Mouse (Mus musculus) ES-E14 (cell line): ENCODE results near the gene Gpx7. TPM values are rescaled to one million over a fixed set of nuclear protein-coding genes. Genes with fewer than 3 reads are reported as not detected.

ENCODE experiments used
- DNase-seq: peaks from one replicate; pipeline ENCODE4 v3.0.0-alpha.2; 2013; ENCODE audit warnings: low read depth, low spot score
- H3K27ac ChIP-seq: 2 replicates; pipeline ENCODE4 v1.5.1; 2012; ENCODE audit warnings: low read depth, mild to moderate bottlenecking, low read length, moderate library complexity, mixed read lengths; ENCODE audit not compliant: poor library complexity, insufficient read depth, severe bottlenecking
- H3K36me3 ChIP-seq: 2 replicates; pipeline ENCODE4 v1.6.1; 2012; ENCODE audit warnings: mild to moderate bottlenecking, low read length, moderate library complexity, mixed read lengths; ENCODE audit not compliant: control insufficient read depth, poor library complexity, insufficient read depth, severe bottlenecking
- H3K4me1 ChIP-seq, 2 experiments: fragments of 150-350 bp in 1 of 2; sonication (generic) in 1 of 2; 2 replicates each; pipeline ENCODE4 v1.6.1; 2012; ENCODE audit warnings: low read length in 2 of 2, mild to moderate bottlenecking in 1 of 2, mixed read lengths in 1 of 2; ENCODE audit not compliant: control insufficient read depth in 2 of 2, insufficient read depth in 2 of 2, poor library complexity in 1 of 2
- H3K4me3 ChIP-seq, 2 experiments: fragments of 150-350 bp in 1 of 2; sonication (generic) in 1 of 2; 2 replicates each; pipeline ENCODE4 v1.5.1; 2012; ENCODE audit warnings: low read length in 2 of 2, low read depth in 1 of 2, mild to moderate bottlenecking in 1 of 2, mixed read lengths in 1 of 2; ENCODE audit not compliant: insufficient read depth in 1 of 2, poor library complexity in 1 of 2, severe bottlenecking in 1 of 2
- H3K9ac ChIP-seq: 2 replicates; pipeline ENCODE4 v1.6.1; 2012; ENCODE audit warnings: low read depth, mild to moderate bottlenecking, low read length, mixed read lengths; ENCODE audit not compliant: poor library complexity, insufficient read depth, severe bottlenecking
- H3K9me3 ChIP-seq: fragments of 150-350 bp; sonication (generic); 2 replicates; pipeline ENCODE4 v1.6.1; 2012; ENCODE audit warnings: low read depth, mild to moderate bottlenecking, low read length; ENCODE audit not compliant: control insufficient read depth, insufficient read depth
- CHD2 ChIP-seq: IDR thresholded peaks from 2 replicates; pipeline ENCODE4 v1.6.1; 2014; ENCODE audit warnings: mild to moderate bottlenecking, low read depth, low read length, inconsistent platforms
- HCFC1 ChIP-seq: IDR thresholded peaks from 2 replicates; pipeline ENCODE4 v1.6.1; 2012; ENCODE audit warnings: low read length, inconsistent platforms, borderline replicate concordance; ENCODE audit not compliant: insufficient read depth
- MAFK ChIP-seq: IDR thresholded peaks from 2 replicates; pipeline ENCODE4 v1.6.1; 2014; ENCODE audit warnings: mild to moderate bottlenecking, low read depth, low read length, inconsistent platforms; ENCODE audit not compliant: insufficient read depth
- ZC3H11A ChIP-seq: IDR thresholded peaks from 2 replicates; pipeline ENCODE4 v1.6.1; 2012; ENCODE audit warnings: low read depth, mild to moderate bottlenecking, inconsistent platforms, low read length, borderline replicate concordance
- ZNF384 ChIP-seq: IDR thresholded peaks from 2 replicates; pipeline ENCODE4 v1.6.1; 2012; ENCODE audit warnings: low read depth, low read length, inconsistent platforms
- in situ Hi-C, 2 experiments: fragments of 600-800 bp; cut with MboI; formaldehyde crosslinking; loops; one replicate each; pipeline ENCODE4 v1.15.1; 2025; ENCODE audit warnings: low sequenced_read_pairs in 2 of 2, inconsistent platforms in 1 of 2; ENCODE audit not compliant: unreplicated experiment in 2 of 2
- total RNA-seq: library from RNA; depleted of rRNA; stranded (reverse); fragments of 300-350 nt; gene quantifications from 2 replicates; pipeline ENCODE4 v1.2.3, GENCODE M21; 2012

Gene Gpx7
- total RNA-seq, 1 experiment, result 18.6 TPM

- Histone ChIP-seq H3K9ac (no peak overlapping the region), H3K36me3 (no peaks in the 10 kb centered on the region), H3K4me1 (peaks cover 3 to 12% of the 10 kb centered on the region in 2 experiments; a peak in 2 of 4 replicates), H3K9me3 (no peaks in the 10 kb centered on the region), H3K27ac (no peak overlapping the region), H3K4me3 (no peak overlapping the region)
- DNase-seq, result no peak
- TF ChIP-seq CHD2, result no peak
- no peak for TF ChIP-seq ZC3H11A
- TF ChIP-seq MAFK, result no peak
- TF ChIP-seq HCFC1, result no peak
- TF ChIP-seq ZNF384, result no peak
- in situ Hi-C loops, result no loop called here
Measured at GRCm38 (mm10) chr4:108369254-108369653, 37.5 kb downstream of the Gpx7 start.

- Histone ChIP-seq H3K4me1 (peaks cover 23 to 40% of the 10 kb centered on the region in 2 experiments), H3K27ac (peak overlapping the region; percentile 90), H3K9ac (no peak overlapping the region), H3K36me3 (no peaks in the 10 kb centered on the region), H3K4me3 (no peak overlapping the region), H3K9me3 (no peaks in the 10 kb centered on the region)
- in situ Hi-C loops, result no loop called here
- no peak for TF ChIP-seq CHD2
- no peak for TF ChIP-seq ZC3H11A
- no peak for TF ChIP-seq HCFC1
- TF ChIP-seq ZNF384, result no peak
- TF ChIP-seq MAFK, result no peak
- no peak for DNase-seq
Measured at GRCm38 (mm10) chr4:108364111-108364476, 42.7 kb downstream of the Gpx7 start.

- H3K4me3 ChIP-seq, result peak overlapping the region; percentile 19 to 55; a peak in 3 of 4 replicates
- no peaks in the 10 kb centered on the region for H3K36me3 ChIP-seq
- TF ChIP-seq ZC3H11A (no peak), ZNF384 (peak; percentile 92; the same call in 1 of the 2 replicates), MAFK (no peak)
- peaks cover 23 to 43% of the 10 kb centered on the region in 2 experiments for H3K4me1 ChIP-seq
- H3K9ac ChIP-seq, result no peak overlapping the region
- no peak for DNase-seq
- no peaks in the 10 kb centered on the region for H3K9me3 ChIP-seq
- in situ Hi-C loops, result no loop called here
- peak overlapping the region; percentile 90 for H3K27ac ChIP-seq
Measured at GRCm38 (mm10) chr4:108363355-108364110, 43.2 kb downstream of the Gpx7 start.

- no peak overlapping the region for H3K9ac ChIP-seq
- no peaks in the 10 kb centered on the region for H3K9me3 ChIP-seq
- H3K36me3 ChIP-seq, result no peaks in the 10 kb centered on the region
- no peak for DNase-seq
- peak overlapping the region; percentile 4 to 55; a peak in 3 of 4 replicates for H3K4me3 ChIP-seq
- TF ChIP-seq ZC3H11A (no peak), MAFK (no peak), ZNF384 (no peak), CHD2 (no peak), HCFC1 (no peak; the same call in 1 of the 2 replicates)
- H3K4me1 ChIP-seq, result peaks cover 23 to 44% of the 10 kb centered on the region in 2 experiments
- in situ Hi-C loops, result no loop called here
- peak overlapping the region; percentile 90 for H3K27ac ChIP-seq
Measured at GRCm38 (mm10) chr4:108362321-108363261, 44.2 kb downstream of the Gpx7 start.
